Mouse (Mus musculus): ENCODE results near the gene Sat1.
"Not testable (repeated sequence)": the region's sequence is repeated elsewhere in the genome, so short reads cannot be mapped to it uniquely, and the experiment has no call there.

Sat1 gene

GRCm38 (mm10) chrX:155216271-155216670, at the start of gene Sat1:
Gene Sat1, minus strand, starts transcription at chrX:155216449.
- DNase-seq (ENCODE audit: low spot score) = peak; percentile 72

GRCm38 (mm10) chrX:155262915-155263252, 46.6 kb upstream of the Sat1 start:
- no peak for DNase-seq (ENCODE audit: low spot score)

DNA sequence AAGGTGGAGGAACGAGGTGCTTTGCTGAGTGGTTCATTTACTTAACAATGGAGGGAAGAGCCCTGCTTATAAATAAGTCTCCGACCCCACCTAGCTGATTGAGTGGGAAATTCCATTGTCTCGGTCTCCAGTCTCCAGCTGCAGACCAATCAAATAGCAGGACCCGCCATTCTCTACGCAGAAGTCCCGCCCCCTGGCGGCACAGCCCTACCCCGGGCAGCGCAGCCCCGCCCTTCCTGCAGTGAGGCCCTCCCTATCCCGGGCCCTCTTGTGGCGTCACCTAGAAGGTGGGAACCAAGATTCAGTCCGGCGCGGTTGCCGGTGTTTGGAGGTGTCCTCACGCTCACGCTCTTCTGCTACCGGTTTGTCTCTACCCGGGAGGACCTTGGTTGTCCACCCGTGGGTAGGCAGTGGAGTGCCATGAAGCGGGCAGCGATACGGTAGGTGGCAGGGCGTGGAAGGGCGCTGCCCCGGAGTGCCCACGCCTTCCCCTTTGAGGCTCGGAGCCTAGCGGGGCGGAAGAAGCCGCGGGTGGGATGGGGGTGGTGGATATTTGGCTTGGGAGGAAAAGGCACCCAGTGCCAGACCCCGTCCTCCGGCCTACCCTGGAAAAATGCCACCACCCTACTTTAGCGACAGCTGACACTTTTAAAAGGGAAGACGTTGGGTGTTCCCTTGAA, 46.1 kb upstream of the Sat1 start, which contains the start of gene Acot9:
Gene Acot9, plus strand, starts transcription at position 209 of the 680 bp plus-strand sequence.
- DNase-seq (ENCODE audit: low spot score) = peak; percentile 68

DNA sequence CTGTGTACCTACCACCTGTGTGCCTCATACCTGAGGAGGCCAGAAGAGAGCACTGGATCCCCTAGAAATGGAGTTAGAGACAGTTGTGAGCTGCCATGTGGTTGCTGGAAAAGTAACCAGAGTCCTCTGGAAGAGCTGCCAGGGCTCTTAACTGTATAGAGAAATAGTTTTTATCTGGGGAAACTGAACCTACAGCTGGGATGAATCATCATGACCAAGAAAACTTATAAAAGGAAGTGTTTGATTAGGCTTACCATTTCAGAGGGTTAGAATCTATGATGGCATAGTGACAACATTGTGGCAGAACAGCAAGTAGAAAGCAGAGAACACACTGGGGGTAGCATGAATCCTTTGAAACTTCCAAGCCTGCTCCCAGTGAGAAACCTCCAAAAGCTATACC, 40.6 kb upstream of the Sat1 start:
- DNase-seq (ENCODE audit: low spot score) = no peak

- no peak for DNase-seq (ENCODE audit: low spot score)
Observed at GRCm38 (mm10) chrX:155218277-155218676, 2.0 kb upstream of the Sat1 start.

GRCm38 (mm10) chrX:155215501-155216248, 574 bp downstream of the Sat1 start:
- DNase-seq (ENCODE audit: low spot score) = no peak

DNA sequence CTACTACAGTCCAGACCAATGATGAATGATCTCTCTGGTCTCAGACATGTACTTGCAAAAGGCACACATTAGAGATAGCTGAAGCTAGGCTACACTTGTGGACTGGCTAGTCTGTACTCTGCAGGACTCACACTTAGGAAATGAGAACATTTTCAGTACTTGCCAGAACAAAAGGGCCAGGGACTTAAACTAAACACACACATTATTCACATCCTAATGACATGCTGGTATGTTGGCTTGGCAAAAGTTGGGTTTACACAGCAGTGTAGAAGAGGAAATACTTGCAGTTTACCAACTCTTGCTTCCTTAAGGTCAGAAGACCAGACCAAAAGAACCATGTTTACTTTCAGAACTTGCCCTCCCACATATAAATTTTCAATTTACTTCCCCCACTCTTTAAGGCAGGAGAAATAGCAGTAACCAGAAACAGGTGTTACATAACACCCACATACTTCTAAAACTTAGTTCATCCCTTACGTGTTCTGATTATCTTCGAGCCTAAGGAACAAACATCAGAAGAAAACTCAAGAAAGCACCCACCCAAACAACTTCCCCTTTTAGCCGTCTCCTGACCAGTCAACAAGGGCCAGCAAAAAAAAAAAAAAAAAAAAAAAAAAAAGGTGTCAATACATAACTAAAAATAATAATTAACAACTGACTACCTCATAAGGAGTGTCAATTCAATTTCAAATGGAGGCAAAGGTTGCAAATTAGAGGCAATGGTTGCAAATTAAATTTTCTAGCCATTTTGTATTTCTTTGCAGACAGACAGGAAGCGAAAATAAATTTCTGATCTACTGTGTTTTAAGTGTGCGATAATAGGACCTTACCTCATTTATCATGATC, 1.7 kb downstream of the Sat1 start:
- no peak for DNase-seq (ENCODE audit: low spot score)

DNA sequence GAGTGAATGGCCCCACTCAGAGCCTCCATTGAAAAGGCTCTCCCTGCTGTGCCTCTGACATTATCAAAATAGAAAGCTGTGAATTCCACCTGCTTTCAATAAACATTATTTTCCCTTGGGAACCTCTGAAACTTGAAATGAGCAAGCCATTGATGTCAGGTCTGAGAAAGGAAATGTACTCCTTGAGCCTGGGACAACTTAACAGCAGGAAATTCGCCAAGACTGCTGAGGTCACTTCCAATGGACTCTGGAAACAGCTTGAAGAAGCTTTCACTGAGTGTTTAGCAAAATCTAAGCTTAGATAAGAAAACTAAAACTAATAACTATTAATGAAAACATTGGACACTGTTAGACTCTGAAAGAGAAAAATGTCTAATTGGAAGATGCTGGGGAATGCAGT, 7.6 kb downstream of the Sat1 start:
- no peak for DNase-seq (ENCODE audit: low spot score)

- DNase-seq (ENCODE audit: low spot score) = not testable (repeated sequence)
Observed at GRCm38 (mm10) chrX:155205436-155205835, 10.8 kb downstream of the Sat1 start.

DNA sequence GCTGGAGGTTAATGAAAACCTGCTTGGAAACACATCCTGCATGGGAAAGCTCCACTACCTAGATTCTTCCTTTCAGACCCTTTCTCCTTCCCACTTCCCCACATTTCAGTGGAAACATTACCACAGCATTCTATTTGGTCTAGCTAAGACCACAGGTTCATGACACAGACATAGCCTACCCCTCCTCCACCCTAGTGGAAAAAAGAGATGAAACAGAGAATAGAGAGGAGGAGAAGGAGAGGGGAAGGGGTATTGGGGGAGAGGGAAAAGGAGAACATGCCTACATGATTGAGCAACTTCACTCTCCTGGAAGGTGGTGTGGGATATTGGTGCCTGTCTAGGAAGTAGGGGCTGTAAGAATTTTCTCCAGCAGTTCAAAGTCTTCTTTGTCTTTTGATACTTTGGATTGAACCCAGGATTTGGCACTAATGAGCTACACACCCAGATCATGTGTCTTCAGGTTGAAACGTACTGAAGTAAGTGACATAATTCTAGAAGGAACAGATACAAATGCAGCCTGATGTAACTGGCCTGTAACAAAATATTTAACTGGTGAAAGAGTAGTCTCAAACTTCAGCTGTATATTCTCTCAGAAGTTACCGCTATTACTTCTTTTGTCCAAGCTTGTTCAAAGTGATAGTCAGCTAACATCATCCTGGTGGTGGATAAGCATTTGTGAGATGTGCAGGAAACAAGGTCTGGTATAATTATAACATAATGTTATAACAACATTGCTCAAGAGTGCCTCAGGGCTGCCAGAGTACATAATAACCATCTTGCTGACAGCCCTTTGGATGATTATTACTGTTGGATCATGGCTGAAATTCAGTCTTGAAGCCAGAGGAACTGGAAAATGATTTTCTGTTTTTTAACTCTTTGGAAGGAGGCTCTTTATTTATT, 13.6 kb downstream of the Sat1 start:
- DNase-seq (ENCODE audit: low spot score) = no peak

- no peak for DNase-seq (ENCODE audit: low spot score)
Observed at GRCm38 (mm10) chrX:155201799-155202198, 14.4 kb downstream of the Sat1 start.

- no peak for DNase-seq (ENCODE audit: low spot score)
Observed at GRCm38 (mm10) chrX:155194979-155195378, 21.3 kb downstream of the Sat1 start.

GRCm38 (mm10) chrX:155193732-155194443, 22.4 kb downstream of the Sat1 start:
- no peak for DNase-seq (ENCODE audit: low spot score)

DNA sequence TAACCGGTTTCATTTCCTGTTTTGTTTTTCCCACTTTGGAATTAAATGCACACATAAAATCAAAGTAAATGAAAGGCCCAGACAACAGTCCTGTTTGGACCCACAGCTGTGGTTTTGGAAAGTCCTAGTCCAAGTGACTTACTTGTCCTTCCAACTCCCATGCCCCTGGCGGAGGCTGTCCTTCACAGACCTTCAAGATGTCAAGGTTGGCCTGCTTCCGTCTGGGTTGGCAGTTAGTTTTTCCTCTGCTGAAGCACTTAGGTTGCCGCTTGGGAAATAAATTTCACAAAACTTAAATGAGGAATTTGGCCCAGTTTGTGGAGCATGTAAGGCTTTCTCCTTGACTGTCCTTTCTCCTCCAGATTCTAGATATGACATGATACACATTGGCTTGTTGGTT, 24.3 kb downstream of the Sat1 start:
- no peak for DNase-seq (ENCODE audit: low spot score)

GRCm38 (mm10) chrX:155177640-155178039, 38.6 kb downstream of the Sat1 start:
- no peak for DNase-seq (ENCODE audit: low spot score)

GRCm38 (mm10) chrX:155177230-155177629, 39.0 kb downstream of the Sat1 start:
- DNase-seq (ENCODE audit: low spot score) = no peak

DNA sequence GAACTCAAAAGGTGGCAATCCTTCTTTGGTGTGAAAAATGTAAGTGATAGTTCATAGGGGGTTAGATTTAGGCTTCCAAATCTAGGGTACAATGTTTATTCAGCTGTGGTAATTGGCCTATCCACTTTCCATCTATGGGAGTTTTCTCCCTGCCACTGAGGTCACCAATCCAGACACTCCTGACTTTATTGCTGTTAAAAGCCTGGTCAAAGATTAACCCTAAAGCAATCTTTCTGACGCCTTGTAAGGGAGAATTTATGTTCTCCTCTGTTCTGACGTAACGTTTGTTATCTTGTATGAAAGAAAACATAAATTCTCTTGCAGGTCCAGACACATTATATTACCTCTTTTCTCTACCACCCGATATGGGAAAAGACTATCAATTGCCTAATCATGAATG, 40.7 kb downstream of the Sat1 start:
- no peak for DNase-seq (ENCODE audit: low spot score)

GRCm38 (mm10) chrX:155172310-155172709, 43.9 kb downstream of the Sat1 start:
- no peak for DNase-seq (ENCODE audit: low spot score)

- no peak for DNase-seq (ENCODE audit: low spot score)
Observed at GRCm38 (mm10) chrX:155171754-155172153, 44.5 kb downstream of the Sat1 start.

GRCm38 (mm10) chrX:155169886-155170285, 46.4 kb downstream of the Sat1 start:
- no peak for DNase-seq (ENCODE audit: low spot score)

- DNase-seq (ENCODE audit: low spot score) = no peak
Observed at GRCm38 (mm10) chrX:155167667-155168066, 48.6 kb downstream of the Sat1 start.
